Mouse (Mus musculus) heart, embryonic 14.5 days (tissue): ENCODE measurements around the gene Tubgcp4. TPM values are rescaled to one million over a fixed set of nuclear protein-coding genes. Genes with fewer than 3 reads are reported as not detected.

ENCODE experiments used
- ATAC-seq: fragments of 200-750 bp; cut with Nextera tagmentation; 2 replicates; pipeline ENCODE4 v1.8.0; 2017; ENCODE audit warnings: low read depth, moderate TSS enrichment; ENCODE audit not compliant: insufficient number of reproducible peaks, insufficient read depth, low FRiP score
- H3K27ac ChIP-seq, 2 experiments: fragments of 200-500 bp in 1 of 2; fragments of 300-500 bp in 1 of 2; sonication (generic) in 1 of 2; replicated peaks in 1 of 2; 2 replicates each; pipeline ENCODE4 v1.5.1; 2012 to 2014; ENCODE audit warnings: low read depth in 2 of 2, low read length in 2 of 2, control low read depth in 1 of 2, mild to moderate bottlenecking in 1 of 2, mixed read lengths in 1 of 2; ENCODE audit not compliant: control insufficient read depth in 1 of 2, insufficient read depth in 1 of 2
- H3K27me3 ChIP-seq: fragments of 300-500 bp; sonication (generic); 2 replicates; pipeline ENCODE4 v1.6.1; 2014; ENCODE audit warnings: mild to moderate bottlenecking, low read length, control low read depth; ENCODE audit not compliant: control insufficient read depth, insufficient read depth
- H3K36me3 ChIP-seq: fragments of 300-500 bp; sonication (generic); 2 replicates; pipeline ENCODE4 v1.6.1; 2014; ENCODE audit warnings: mild to moderate bottlenecking, control low read depth, low read length, mixed read lengths; ENCODE audit not compliant: control insufficient read depth, insufficient read depth
- H3K4me1 ChIP-seq, 2 experiments: fragments of 200-500 bp in 1 of 2; fragments of 300-500 bp in 1 of 2; sonication (generic) in 1 of 2; 2 replicates each; pipeline ENCODE4 v1.6.1; 2012 to 2014; ENCODE audit warnings: low read length in 2 of 2, control low read depth in 1 of 2, mixed read lengths in 1 of 2; ENCODE audit not compliant: control insufficient read depth in 2 of 2, insufficient read depth in 2 of 2
- H3K4me2 ChIP-seq: fragments of 300-500 bp; sonication (generic); 2 replicates; pipeline ENCODE4 v1.6.1; 2014; ENCODE audit warnings: mild to moderate bottlenecking, low read length
- H3K4me3 ChIP-seq, 2 experiments: fragments of 200-500 bp in 1 of 2; fragments of 300-500 bp in 1 of 2; sonication (generic) in 1 of 2; 2 replicates each; pipeline ENCODE4 v1.5.1; 2012 to 2014; ENCODE audit warnings: low read length in 2 of 2, mild to moderate bottlenecking in 2 of 2, control low read depth in 1 of 2, low read depth in 1 of 2, moderate library complexity in 1 of 2; ENCODE audit not compliant: control insufficient read depth in 1 of 2, insufficient read depth in 1 of 2
- H3K9ac ChIP-seq: fragments of 300-500 bp; sonication (generic); 2 replicates; pipeline ENCODE4 v1.6.1; 2014; ENCODE audit warnings: mild to moderate bottlenecking, low read length
- H3K9me3 ChIP-seq: fragments of 300-500 bp; sonication (generic); 2 replicates; pipeline ENCODE4 v1.6.1; 2016; ENCODE audit warnings: low read length, control low read depth; ENCODE audit not compliant: control insufficient read depth
- WGBS: fragments of 180-500 bp; shearing (Covaris S2); extraction: QIAGEN DNeasy Blood & Tissue Kit; methylation state at CpG from one replicate; pipeline ENCODE4 v1.1.7; 2014; 5-methylcytosine and 5-hydroxymethylcytosine counted together
- polyA plus RNA-seq: library from polyadenylated mRNA; unstranded; fragments of >200 nt; fragmentation: Nextera tagmentation; extraction: Ambion mirVana; gene quantifications from 2 replicates; pipeline ENCODE4 v1.2.1, GENCODE M21; 2014

Tubgcp4 gene
- polyA plus RNA-seq, 1 experiment from 2014 or later, result 33.5 TPM

- peak; percentile 90 for ATAC-seq
- Histone ChIP-seq H3K4me2 (peak within 1 kb of the TSS; percentile 95), H3K27ac (peak within 1 kb of the TSS; percentile 93 to 99), H3K4me3 (peak within 1 kb of the TSS; percentile 71 to 89), H3K27me3 (no peaks in the 10 kb centered on the region), H3K36me3 (peaks cover 33% of the 10 kb centered on the region), H3K9me3 (no peaks in the 10 kb centered on the region), H3K9ac (peak within 1 kb of the TSS; percentile 94), H3K4me1 (peaks cover 10 to 30% of the 10 kb centered on the region in 2 experiments)
- WGBS, result under 1% methylated on average over 84 of the region's 87 CpGs
Observed at GRCm38 (mm10) chr2:121140018-121140882, 30.2 kb upstream of the Tubgcp4 start, which contains the start of the genes Adal and Lcmt2. Gene Adal (plus strand): TSS chr2:121140428. Gene Lcmt2 (minus strand): TSS chr2:121140653.

GRCm38 (mm10) chr2:121141216-121142035, 29.0 kb upstream of the Tubgcp4 start:
- Histone ChIP-seq H3K36me3 (peaks cover 40% of the 10 kb centered on the region), H3K27ac (peak overlapping the region; percentile 93 to 98; a peak in 3 of 4 replicates), H3K9ac (peak overlapping the region; percentile 94), H3K9me3 (no peaks in the 10 kb centered on the region), H3K27me3 (no peaks in the 10 kb centered on the region), H3K4me2 (peak overlapping the region; percentile 95), H3K4me3 (peak overlapping the region; percentile 71 to 89; a peak in 3 of 4 replicates), H3K4me1 (peaks cover 10 to 30% of the 10 kb centered on the region in 2 experiments)
- no peak for ATAC-seq
- WGBS, result 73% methylated on average over 16 of the region's 16 CpGs

- Histone ChIP-seq H3K36me3 (peaks cover 50% of the 10 kb centered on the region), H3K4me2 (no peak overlapping the region), H3K9ac (no peak overlapping the region), H3K27me3 (no peaks in the 10 kb centered on the region), H3K9me3 (no peaks in the 10 kb centered on the region), H3K4me1 (peaks cover 10 to 30% of the 10 kb centered on the region in 2 experiments), H3K4me3 (no peak overlapping the region), H3K27ac (no peak overlapping the region)
- no peak for ATAC-seq
- WGBS, result 71% methylated on average over 2 of the region's 2 CpGs
Observed at GRCm38 (mm10) chr2:121142415-121142814, 28.0 kb upstream of the Tubgcp4 start.

- H3K9me3 ChIP-seq, result no peaks in the 10 kb centered on the region
- no peak overlapping the region for H3K4me3 ChIP-seq
- no peak for ATAC-seq
- WGBS, result 82% methylated on average over 5 of the region's 5 CpGs
- no peak overlapping the region for H3K4me2 ChIP-seq
- no peak overlapping the region for H3K9ac ChIP-seq
- H3K27me3 ChIP-seq, result no peaks in the 10 kb centered on the region
- H3K36me3 ChIP-seq, result peaks cover 75% of the 10 kb centered on the region
- H3K4me1 ChIP-seq, result no peaks in the 10 kb centered on the region
- no peak overlapping the region for H3K27ac ChIP-seq
Observed at GRCm38 (mm10) chr2:121149679-121150078, 20.8 kb upstream of the Tubgcp4 start.

GRCm38 (mm10) chr2:121153100-121153499, 17.4 kb upstream of the Tubgcp4 start:
- no peak for ATAC-seq
- H3K9ac ChIP-seq, result no peak overlapping the region
- no peaks in the 10 kb centered on the region for H3K9me3 ChIP-seq
- no peak overlapping the region for H3K4me3 ChIP-seq
- H3K27me3 ChIP-seq, result no peaks in the 10 kb centered on the region
- H3K4me1 ChIP-seq, result no peaks in the 10 kb centered on the region
- H3K27ac ChIP-seq, result no peak overlapping the region
- 83% methylated on average over 3 of the region's 3 CpGs for WGBS
- no peak overlapping the region for H3K4me2 ChIP-seq
- peaks cover 72% of the 10 kb centered on the region for H3K36me3 ChIP-seq

GRCm38 (mm10) chr2:121169173-121169572, 1.3 kb upstream of the Tubgcp4 start:
- Histone ChIP-seq H3K27ac (no peak overlapping the region), H3K4me3 (peak overlapping the region; percentile 5 to 82; a peak in 3 of 4 replicates), H3K9me3 (no peaks in the 10 kb centered on the region), H3K36me3 (peaks cover 39% of the 10 kb centered on the region), H3K9ac (peak overlapping the region; percentile 91), H3K4me1 (peaks cover 5 to 16% of the 10 kb centered on the region in 2 experiments), H3K4me2 (peak overlapping the region; percentile 97), H3K27me3 (no peaks in the 10 kb centered on the region)
- no peak for ATAC-seq
- WGBS, result 45% methylated on average over 4 of the region's 4 CpGs

GRCm38 (mm10) chr2:121169902-121170301, 552 bp upstream of the Tubgcp4 start:
- H3K4me2 ChIP-seq, result peak overlapping the region; percentile 97
- 4% methylated on average over 9 of the region's 9 CpGs for WGBS
- peak overlapping the region; percentile 69 to 90; a peak in 3 of 4 replicates for H3K27ac ChIP-seq
- ATAC-seq, result no peak
- H3K4me1 ChIP-seq, result peaks cover 5 to 16% of the 10 kb centered on the region in 2 experiments
- H3K9ac ChIP-seq, result peak overlapping the region; percentile 91
- no peaks in the 10 kb centered on the region for H3K9me3 ChIP-seq
- H3K27me3 ChIP-seq, result no peaks in the 10 kb centered on the region
- H3K4me3 ChIP-seq, result peak overlapping the region; percentile 59 to 82
- peaks cover 38% of the 10 kb centered on the region for H3K36me3 ChIP-seq
